Mouse (Mus musculus): ENCODE measurements around the gene Pdlim7.

Pdlim7 gene

GRCm38 (mm10) chr13:55513111-55513748 lies at the start of gene Pdlim7:
Pdlim7 (minus strand) TSS chr13:55513676.
- peak; percentile 94 for DNase-seq (ENCODE audit: low read depth, low spot score)

GRCm38 (mm10) chr13:55557499-55557898 lies 44.0 kb upstream of the Pdlim7 start:
- DNase-seq (ENCODE audit: low read depth, low spot score), result no peak

GRCm38 (mm10) chr13:55555921-55556320 lies 42.4 kb upstream of the Pdlim7 start:
- no peak for DNase-seq (ENCODE audit: low read depth, low spot score)

- DNase-seq (ENCODE audit: low read depth, low spot score), result no peak
Measured at GRCm38 (mm10) chr13:55549061-55549460, 35.6 kb upstream of the Pdlim7 start.

GRCm38 (mm10) chr13:55548426-55548825 lies 35.0 kb upstream of the Pdlim7 start:
- DNase-seq (ENCODE audit: low read depth, low spot score), result no peak

- DNase-seq (ENCODE audit: low read depth, low spot score), result no peak
Measured at GRCm38 (mm10) chr13:55547916-55548315, 34.4 kb upstream of the Pdlim7 start.

GRCm38 (mm10) chr13:55544792-55545191 lies 31.3 kb upstream of the Pdlim7 start:
- DNase-seq (ENCODE audit: low read depth, low spot score), result no peak

- DNase-seq (ENCODE audit: low read depth, low spot score), result no peak
Measured at GRCm38 (mm10) chr13:55543447-55543846, 30.0 kb upstream of the Pdlim7 start.

GRCm38 (mm10) chr13:55542891-55543290 lies 29.4 kb upstream of the Pdlim7 start:
- no peak for DNase-seq (ENCODE audit: low read depth, low spot score)

- no peak for DNase-seq (ENCODE audit: low read depth, low spot score)
Measured at GRCm38 (mm10) chr13:55540933-55541332, 27.5 kb upstream of the Pdlim7 start.

- DNase-seq (ENCODE audit: low read depth, low spot score), result peak; percentile 100
Measured at GRCm38 (mm10) chr13:55536194-55537175, 23.0 kb upstream of the Pdlim7 start, which contains the start of gene Ddx41. Ddx41 (minus strand) TSS chr13:55536658.

GRCm38 (mm10) chr13:55535796-55536193 lies 22.3 kb upstream of the Pdlim7 start:
- no peak for DNase-seq (ENCODE audit: low read depth, low spot score)

GRCm38 (mm10) chr13:55535191-55535590 lies 21.7 kb upstream of the Pdlim7 start:
- DNase-seq (ENCODE audit: low read depth, low spot score), result no peak

- DNase-seq (ENCODE audit: low read depth, low spot score), result no peak
Measured at GRCm38 (mm10) chr13:55529198-55529915, 15.9 kb upstream of the Pdlim7 start, which contains the start of gene Dok3. Dok3 (minus strand) TSS chr13:55529296.

GRCm38 (mm10) chr13:55527834-55528772 lies 14.6 kb upstream of the Pdlim7 start:
- DNase-seq (ENCODE audit: low read depth, low spot score), result no peak

- no peak for DNase-seq (ENCODE audit: low read depth, low spot score)
Measured at GRCm38 (mm10) chr13:55527212-55527611, 13.7 kb upstream of the Pdlim7 start.

- DNase-seq (ENCODE audit: low read depth, low spot score), result no peak
Measured at GRCm38 (mm10) chr13:55525733-55526553, 12.5 kb upstream of the Pdlim7 start.

GRCm38 (mm10) chr13:55523951-55524600 lies 10.6 kb upstream of the Pdlim7 start:
- no peak for DNase-seq (ENCODE audit: low read depth, low spot score)

GRCm38 (mm10) chr13:55523278-55523677 lies 9.8 kb upstream of the Pdlim7 start:
- no peak for DNase-seq (ENCODE audit: low read depth, low spot score)
